Mouse (Mus musculus) spleen, adult 2 months (tissue): ENCODE measurements at regions not wholly inside any gene's neighbourhood (a gene's known extent, or its start where the extent isn't known, plus 50 kb on each side); places are given as distances from the start of the nearest gene placed in this dataset.

ENCODE experiments used
- CTCF ChIP-seq: fragments of 200-500 bp; IDR thresholded peaks from 2 replicates; pipeline ENCODE4 v1.5.1; 2011; ENCODE audit warnings: mild to moderate bottlenecking, inconsistent platforms; ENCODE audit not compliant: insufficient read depth, insufficient read length, insufficient replicate concordance; ENCODE audit errors: extremely low read depth
- POLR2A ChIP-seq: fragments of 200-500 bp; IDR thresholded peaks from 2 replicates; pipeline ENCODE4 v1.6.1; 2011; ENCODE audit warnings: low read depth, low read length, inconsistent platforms

GRCm38 (mm10) chr1:155482760-155483159 is 65.5 kb upstream of the Xpr1 start:
- no peak for TF ChIP-seq CTCF
- TF ChIP-seq POLR2A, result no peak
